Mouse (Mus musculus) olfactory bulb, adult 2 months (tissue): ENCODE measurements around the gene Hrct1.

Source experiments
- CTCF ChIP-seq: fragments of 200-500 bp; IDR thresholded peaks from 2 replicates; pipeline ENCODE4 v1.5.1; 2012; ENCODE audit warnings: low read depth, mild to moderate bottlenecking, low read length, moderate library complexity; ENCODE audit not compliant: insufficient read depth
- POLR2A ChIP-seq: fragments of 200-500 bp; IDR thresholded peaks from 2 replicates; pipeline ENCODE4 v1.6.1; 2012; ENCODE audit warnings: mild to moderate bottlenecking, low read depth, low read length, moderate library complexity; ENCODE audit not compliant: insufficient read depth

- TF ChIP-seq CTCF (no peak), POLR2A (no peak)
Observed at GRCm38 (mm10) chr4:43769374-43769773, 42.4 kb downstream of the Hrct1 start.
